ENCODE assay signal across 8 mouse cellular contexts in genomic region chr2:156126992-156127391, GRCm38 (mm10). TPM values are rescaled to one million over a fixed set of nuclear protein-coding genes. Genes with fewer than 3 reads are reported as not detected.
DNase-seq lines count a peak whose midpoint lies in the region; ATAC-seq lines count a peak whose summit lies in the region.

Gene Gm28036, minus strand, starts transcription at chr2:156127092.

- no peak within 1 kb of the TSS for H3K4me2 ChIP-seq in neural tube, embryonic 11.5 days (ENCODE audit: low read depth)
- H3K4me2 ChIP-seq in forebrain, embryonic 13.5 days, result no peak within 1 kb of the TSS
- H3K4me2 ChIP-seq in stomach, embryonic 16.5 days (ENCODE audit: low read depth, low read length), result no peak within 1 kb of the TSS

- no peak for ATAC-seq in neural tube, embryonic 11.5 days (ENCODE audit: insufficient read depth, low FRiP score, low TSS enrichment)
- ATAC-seq in forebrain, embryonic 13.5 days, result no peak
- no peak for ATAC-seq in stomach, embryonic 16.5 days (ENCODE audit: insufficient read depth, low FRiP score)
- no peak for ATAC-seq in inflammation-experienced regulatory T-cells, adult 6 months

- H3K27ac ChIP-seq in neural tube, embryonic 11.5 days (ENCODE audit: low read depth, low read length), result no peak within 1 kb of the TSS
- no peak within 1 kb of the TSS for H3K27ac ChIP-seq in forebrain, embryonic 13.5 days
- no peak within 1 kb of the TSS for H3K27ac ChIP-seq in stomach, embryonic 16.5 days (ENCODE audit: low read length)

- H3K36me3 ChIP-seq in neural tube, embryonic 11.5 days (ENCODE audit: control insufficient read depth, insufficient read depth, low read length), result no peaks in the 10 kb centered on the region
- H3K36me3 ChIP-seq in forebrain, embryonic 13.5 days (ENCODE audit: poor library complexity, severe bottlenecking), result peaks cover 38% of the 10 kb centered on the region
- H3K36me3 ChIP-seq in stomach, embryonic 16.5 days (ENCODE audit: control insufficient read depth, insufficient read depth, low read length), result peaks cover 12% of the 10 kb centered on the region; the same call in 1 of the 2 replicates

- WGBS in neural tube, embryonic 11.5 days, result 88% methylated on average over 5 of the region's 5 CpGs
- 97% methylated on average over 5 of the region's 5 CpGs for WGBS in forebrain, embryonic 13.5 days
- 93% methylated on average over 5 of the region's 5 CpGs for WGBS in stomach, embryonic 16.5 days

- no peak for DNase-seq in neural tube, embryonic 11.5 days (ENCODE audit: low spot score)
- DNase-seq in neural tube, embryonic 10.5 days (ENCODE audit: extremely low spot score, low spot score), result no peak
- DNase-seq in layer of hippocampus, postnatal 36 days, result no peak
- DNase-seq in kidney, postnatal 4 days, result no peak
- no peak for DNase-seq in right cerebral cortex, postnatal 4 days

- no peaks in the 10 kb centered on the region for H3K27me3 ChIP-seq in neural tube, embryonic 11.5 days (ENCODE audit: control insufficient read depth, insufficient read depth, low read length)
- H3K27me3 ChIP-seq in forebrain, embryonic 13.5 days, result no peaks in the 10 kb centered on the region
- no peaks in the 10 kb centered on the region for H3K27me3 ChIP-seq in stomach, embryonic 16.5 days (ENCODE audit: control insufficient read depth, insufficient read depth, low read length)

- no peak within 1 kb of the TSS for H3K9ac ChIP-seq in neural tube, embryonic 11.5 days (ENCODE audit: low read length)
- no peak within 1 kb of the TSS for H3K9ac ChIP-seq in forebrain, embryonic 13.5 days
- H3K9ac ChIP-seq in stomach, embryonic 16.5 days (ENCODE audit: low read length), result no peak within 1 kb of the TSS

- no peaks in the 10 kb centered on the region for H3K4me1 ChIP-seq in neural tube, embryonic 11.5 days (ENCODE audit: control insufficient read depth, insufficient read depth, low read length)
- H3K4me1 ChIP-seq in forebrain, embryonic 13.5 days, result no peaks in the 10 kb centered on the region
- H3K4me1 ChIP-seq in stomach, embryonic 16.5 days (ENCODE audit: control insufficient read depth, insufficient read depth, low read length), result no peaks in the 10 kb centered on the region

- H3K4me3 ChIP-seq in neural tube, embryonic 11.5 days (ENCODE audit: low read depth, low read length), result no peak within 1 kb of the TSS
- H3K4me3 ChIP-seq in forebrain, embryonic 13.5 days, result no peak within 1 kb of the TSS
- no peak within 1 kb of the TSS for H3K4me3 ChIP-seq in stomach, embryonic 16.5 days (replicated peaks; ENCODE audit: low read length)

- H3K9me3 ChIP-seq in neural tube, embryonic 11.5 days (ENCODE audit: control insufficient read depth, low read length), result no peaks in the 10 kb centered on the region
- H3K9me3 ChIP-seq in forebrain, embryonic 13.5 days (replicated peaks), result no peaks in the 10 kb centered on the region
- no peaks in the 10 kb centered on the region for H3K9me3 ChIP-seq in stomach, embryonic 16.5 days (replicated peaks; ENCODE audit: control insufficient read depth, low read length)

RNA-seq across cellular contexts. Expression of gene Gm28036, which starts in this region (rescaled TPM):
- 23.2 and 28.5 TPM in 2 replicates for polyA plus RNA-seq in neural tube, embryonic 11.5 days (2014; fragmentation: Nextera tagmentation; extraction: Ambion mirVana)
- 20.7 and 21.2 TPM in 2 replicates for polyA plus RNA-seq in forebrain, embryonic 13.5 days (2015; fragmentation: Nextera tagmentation; extraction: Ambion mirVana)
- total RNA-seq in layer of hippocampus, postnatal 36 days (2021), result 10 to 100 TPM; 23.6 to 23.8 TPM
- polyA plus RNA-seq in stomach, embryonic 16.5 days (2015; fragmentation: Nextera tagmentation; extraction: Ambion mirVana), result 12.3 and 19.8 TPM in 2 replicates
- polyA plus RNA-seq in inflammation-experienced regulatory T-cells, adult 6 months (2017; shearing (Covaris generic)), result 10 to 100 TPM in 1 of 3 experiments, 1 to 10 TPM in 2; 5.9 to 12.5 (median 10.0) TPM
